Mouse (Mus musculus): ENCODE results near the gene Rpl29.

- TF ChIP-seq CTCF (IDR thresholded peaks at IDR 0.05; ENCODE audit: borderline replicate concordance, extremely low read depth, insufficient read depth, insufficient read length) (no peak), POLR2A (IDR thresholded peaks at IDR 0.05; ENCODE audit: borderline replicate concordance, extremely low read depth, insufficient read depth, insufficient read length, poor library complexity, severe bottlenecking) (no peak)
Measured at GRCm38 (mm10) chr9:106428719-106429220, 484 bp upstream of the Rpl29 start.

Measured in brain, embryonic 14.5 days (tissue).